Mouse (Mus musculus) adrenal gland, postnatal 25 days (tissue): ENCODE measurements around the gene Inka2. TPM values are rescaled to one million over a fixed set of nuclear protein-coding genes. Genes with fewer than 3 reads are reported as not detected.

Experiments
- DNase-seq: peaks from one replicate; pipeline ENCODE4 v3.0.0; 2021; ENCODE audit warnings: mixed read lengths
- long read RNA-seq: library from polyadenylated mRNA; stranded (forward); transcript quantifications from one replicate; pipeline ENCODE4 v2.0.0, GENCODE M21; 2021
- total RNA-seq: library from RNA; stranded (reverse); gene quantifications from 2 replicates; pipeline ENCODE4 v1.2.3, GENCODE M21; 2021

The Inka2 gene
- total RNA-seq: 2.3 and 4.2 TPM in 2 replicates
- long read RNA-seq, full-length matches to known transcripts: 2 of 2 reads
- long read RNA-seq, partial matches to known transcripts: 0 of 2 reads
- long read RNA-seq, other reads (novel, unspliced or antisense): 0 of 2 reads

DNA sequence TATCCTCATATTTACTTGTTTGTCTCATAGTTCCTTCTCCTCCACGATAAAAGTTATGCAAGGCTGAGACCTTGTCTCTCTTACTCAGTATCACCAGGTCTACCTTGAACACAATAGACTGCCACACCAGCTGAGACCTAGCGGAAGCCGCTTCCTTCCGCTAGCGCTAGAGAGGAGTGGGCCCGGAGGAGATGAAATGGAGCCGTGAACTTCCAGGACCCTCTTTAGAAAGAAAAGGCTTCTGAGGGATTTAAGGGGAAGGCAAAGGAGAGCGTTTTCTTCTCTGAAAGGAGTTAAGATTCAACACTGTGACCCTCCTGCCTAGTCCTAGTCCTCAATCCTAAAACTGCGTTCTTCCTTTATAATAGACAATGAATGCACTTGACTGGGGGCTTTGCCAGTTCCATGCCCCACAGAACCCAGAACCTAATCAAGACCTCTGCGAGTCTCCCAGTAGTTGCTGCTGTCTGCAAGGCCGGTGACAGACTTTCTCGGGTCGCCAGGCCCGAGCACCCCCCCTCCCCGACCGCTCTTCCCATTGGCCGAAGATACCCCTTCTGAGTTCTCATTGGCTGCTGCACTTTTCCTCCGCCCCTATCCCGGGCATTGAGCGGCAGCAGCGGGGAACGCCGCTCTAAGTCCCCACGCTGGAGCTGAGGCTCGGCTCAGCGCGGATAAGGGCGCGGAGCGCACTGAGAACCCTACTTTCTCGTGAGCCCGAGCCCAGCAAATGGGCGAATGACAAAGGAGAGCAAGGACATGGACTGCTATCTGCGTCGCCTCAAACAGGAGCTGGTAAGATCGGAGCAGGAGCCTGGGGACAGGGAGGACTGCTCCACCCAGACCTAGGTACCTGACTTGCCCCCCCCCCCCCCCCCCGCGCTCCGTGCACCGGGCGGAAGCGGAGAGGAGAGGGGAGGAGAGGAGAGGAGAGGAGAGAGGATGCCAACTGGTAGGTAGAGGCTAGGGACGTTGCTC is at the start of gene Inka2:
Inka2 (plus strand) TSS at position 569 of the 978 bp plus-strand sequence.
- peak; percentile 85 for DNase-seq

DNA sequence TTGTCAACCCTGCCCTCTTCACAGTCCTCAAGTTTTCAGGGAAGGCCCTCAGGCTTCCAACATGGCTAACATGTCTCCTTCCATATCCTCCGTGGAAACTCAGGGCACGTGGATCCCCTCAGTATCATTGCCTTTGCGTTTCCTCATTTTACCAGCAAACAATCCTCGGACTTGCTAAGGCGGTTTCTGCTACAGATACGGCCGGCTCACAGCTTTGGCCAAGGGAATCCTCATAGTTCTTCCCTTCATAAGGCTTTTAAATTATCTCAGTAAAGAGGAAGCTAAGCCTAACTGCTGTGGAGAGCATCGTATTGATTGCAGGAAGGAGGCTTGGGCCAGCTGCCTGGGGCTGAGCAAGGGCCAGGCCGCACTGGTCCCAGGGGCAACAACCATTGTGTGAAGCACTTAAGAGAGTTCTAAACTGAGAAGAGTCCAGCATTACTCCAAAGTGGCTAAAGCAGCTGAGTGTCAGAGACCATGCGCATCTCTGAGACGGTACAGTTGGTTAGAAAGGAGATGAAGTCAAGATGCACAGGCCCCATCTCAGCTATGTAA is 49.3 kb upstream of the Inka2 start:
- no peak for DNase-seq

DNA sequence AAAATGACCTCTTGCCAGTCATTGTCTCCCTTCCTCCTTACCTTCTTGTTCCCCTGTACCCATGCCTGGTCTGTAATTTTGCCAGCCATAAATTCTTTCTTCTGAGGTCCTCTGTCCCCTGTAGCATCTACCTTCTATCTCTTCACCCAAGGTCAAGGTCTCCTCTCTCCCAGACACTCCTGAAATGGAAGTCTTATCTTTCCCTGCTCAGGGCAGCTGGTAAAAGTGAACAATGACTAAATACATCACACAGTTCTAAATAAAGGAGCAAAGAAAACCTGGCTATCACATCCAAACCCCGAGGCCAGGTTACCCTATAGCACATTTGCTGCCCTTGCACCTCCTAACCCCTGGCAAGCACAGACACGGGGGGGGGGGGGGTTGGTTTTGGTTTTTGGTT is 43.9 kb upstream of the Inka2 start:
- no peak for DNase-seq

- DNase-seq: no peak
Measured at GRCm38 (mm10) chr3:105663043-105663442, 41.4 kb upstream of the Inka2 start.

GRCm38 (mm10) chr3:105665105-105665765 is 39.2 kb upstream of the Inka2 start:
- DNase-seq: no peak

GRCm38 (mm10) chr3:105666996-105667523 is 37.3 kb upstream of the Inka2 start:
- no peak for DNase-seq

DNA sequence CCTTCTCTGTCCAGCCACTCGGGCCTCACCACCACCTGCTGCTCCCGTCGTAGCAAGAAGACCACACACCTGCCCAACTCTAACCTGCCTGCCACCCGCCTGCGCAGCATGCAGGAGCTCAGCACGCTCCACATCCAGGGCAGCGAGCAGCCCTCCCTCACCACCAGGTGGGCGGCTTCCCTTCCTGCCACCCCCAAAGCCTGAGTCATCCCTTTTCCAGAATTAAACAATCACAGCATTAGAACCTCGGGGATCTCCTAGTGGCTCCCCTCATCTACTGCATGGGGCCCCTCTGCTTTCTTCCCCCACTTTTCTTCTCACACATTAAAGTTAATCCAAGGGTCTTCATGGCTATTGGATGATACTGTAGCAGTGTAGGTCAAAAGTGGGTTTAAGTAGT is 36.2 kb upstream of the Inka2 start:
- no peak for DNase-seq

DNA sequence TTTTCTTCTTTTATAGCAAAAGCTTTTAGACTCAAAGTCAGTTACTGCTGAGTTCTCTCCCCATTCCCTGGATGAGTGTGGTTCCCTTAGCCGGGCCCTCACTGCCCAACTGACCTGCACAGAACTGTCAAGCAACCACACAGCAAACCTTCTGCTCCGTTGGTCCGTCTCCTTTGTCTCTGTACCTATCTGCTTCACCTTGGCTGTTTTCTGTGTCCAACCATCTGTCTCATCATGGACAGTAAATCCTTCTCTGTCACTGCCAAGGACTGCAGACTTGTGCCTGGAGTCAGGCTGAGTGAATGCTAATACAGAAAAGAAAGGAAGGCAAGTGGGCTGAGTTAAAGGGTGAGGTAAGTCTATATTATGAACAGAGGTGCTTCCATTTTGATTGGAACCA is 34.6 kb upstream of the Inka2 start:
- no peak for DNase-seq

GRCm38 (mm10) chr3:105670801-105671200 is 33.6 kb upstream of the Inka2 start:
- DNase-seq: no peak

DNA sequence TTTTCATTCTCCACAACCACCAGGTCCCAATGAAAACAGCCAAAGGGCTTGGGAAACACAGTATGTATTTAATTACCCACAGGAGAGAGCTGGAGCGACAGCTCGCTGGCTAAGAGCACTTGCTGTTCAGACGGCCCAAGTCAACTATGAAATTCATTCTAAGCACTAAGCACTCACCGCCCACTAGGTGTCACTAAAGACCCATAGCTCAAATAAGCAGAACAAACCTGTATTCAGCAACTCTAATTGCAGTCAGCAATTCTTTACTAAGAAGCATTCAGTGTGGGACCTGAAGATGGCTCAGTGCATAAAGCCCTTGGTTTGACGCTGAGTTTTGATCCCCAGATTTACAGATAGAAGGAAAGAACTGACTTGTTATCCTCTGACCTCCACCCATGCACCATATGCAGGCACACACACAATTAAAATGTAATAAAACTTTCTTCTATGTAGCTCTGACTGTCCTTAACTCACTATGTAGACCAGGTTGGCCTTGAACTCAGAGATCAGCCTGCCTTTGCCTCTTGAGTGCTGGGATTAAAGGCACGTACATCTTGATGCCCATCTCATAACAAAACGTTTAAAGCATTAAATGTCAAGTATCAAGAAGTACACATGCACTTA is 29.7 kb upstream of the Inka2 start:
- peak; percentile 19 for DNase-seq

DNA sequence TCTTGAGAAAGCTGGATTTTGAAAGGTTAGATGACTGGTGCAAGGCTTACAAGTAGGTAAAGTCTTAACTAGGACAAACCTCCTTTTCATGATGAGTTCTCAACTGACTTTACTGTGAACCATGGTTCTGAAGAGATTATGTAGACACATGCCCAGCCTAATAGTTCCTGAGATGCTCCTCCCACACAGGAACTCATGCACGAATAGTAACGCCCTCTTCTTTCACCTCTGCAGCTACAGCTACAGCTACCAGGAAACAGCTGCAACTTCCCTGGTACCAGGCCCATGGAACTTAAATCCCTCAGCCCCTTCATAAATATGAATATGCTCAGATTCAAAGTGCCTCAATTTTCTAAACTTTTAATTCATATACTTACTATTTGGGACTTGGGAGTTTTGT is 28.5 kb upstream of the Inka2 start:
- DNase-seq: no peak

DNA sequence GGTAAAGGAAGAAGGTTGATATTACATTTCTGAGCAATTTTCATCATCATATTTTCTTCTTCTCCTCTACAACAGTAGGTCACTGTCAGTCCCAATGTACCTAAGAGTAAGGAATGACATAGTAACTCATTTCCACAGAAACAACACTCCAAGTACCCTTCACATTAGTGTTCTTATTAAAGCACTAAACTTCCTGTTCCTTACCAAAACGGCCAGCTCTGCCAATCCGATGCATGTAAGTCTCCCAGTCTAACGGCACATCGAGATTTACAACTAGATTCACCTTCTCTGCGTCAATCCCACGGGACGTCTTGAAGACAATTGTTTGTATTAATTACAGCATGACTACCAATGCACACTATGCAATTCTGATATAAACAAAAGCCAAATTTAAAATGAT is 24.1 kb upstream of the Inka2 start:
- no peak for DNase-seq

- no peak for DNase-seq
Measured at GRCm38 (mm10) chr3:105686394-105687323, 17.7 kb upstream of the Inka2 start.

DNA sequence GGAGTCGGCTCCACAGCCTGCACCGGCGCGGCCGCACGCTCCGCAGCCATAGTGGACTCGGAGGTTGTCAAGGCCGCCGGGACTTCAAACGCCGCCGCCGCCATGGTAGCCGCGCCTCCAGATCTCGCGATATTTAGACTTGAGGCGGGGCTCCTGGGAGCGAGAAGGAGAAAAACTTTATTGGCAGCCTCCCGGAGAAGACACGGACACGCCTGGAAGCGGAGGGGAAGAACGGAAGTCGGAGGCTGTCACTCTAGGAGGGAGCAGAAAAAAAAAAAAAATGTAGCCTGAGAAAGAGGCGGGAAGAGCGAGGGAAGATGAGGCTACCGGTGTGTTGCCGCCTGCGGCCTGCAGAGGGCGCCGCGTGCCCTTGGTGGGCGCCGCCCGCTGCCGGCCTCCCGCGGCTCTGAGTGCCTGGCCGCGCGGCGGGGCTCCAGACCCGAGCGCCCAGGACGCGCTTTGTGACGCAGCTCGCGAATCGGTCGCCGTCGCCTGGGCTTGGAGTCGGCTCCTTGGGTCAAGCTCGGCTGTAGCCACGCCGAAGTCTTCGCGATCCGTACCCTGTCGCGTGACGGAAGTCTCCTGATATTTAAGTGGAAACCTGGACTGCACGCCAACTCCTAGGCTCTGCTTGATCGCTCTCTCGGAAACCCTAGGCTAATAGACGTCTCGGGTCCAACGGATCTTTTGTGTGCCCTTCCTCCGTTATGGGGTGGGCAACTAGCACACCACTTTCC is 16.9 kb upstream of the Inka2 start, which contains the start of gene Ddx20:
Ddx20 (minus strand) TSS at position 251 of the 737 bp plus-strand sequence.
- peak; percentile 91 for DNase-seq

- DNase-seq: no peak
Measured at GRCm38 (mm10) chr3:105688536-105688935, 15.9 kb upstream of the Inka2 start.

DNA sequence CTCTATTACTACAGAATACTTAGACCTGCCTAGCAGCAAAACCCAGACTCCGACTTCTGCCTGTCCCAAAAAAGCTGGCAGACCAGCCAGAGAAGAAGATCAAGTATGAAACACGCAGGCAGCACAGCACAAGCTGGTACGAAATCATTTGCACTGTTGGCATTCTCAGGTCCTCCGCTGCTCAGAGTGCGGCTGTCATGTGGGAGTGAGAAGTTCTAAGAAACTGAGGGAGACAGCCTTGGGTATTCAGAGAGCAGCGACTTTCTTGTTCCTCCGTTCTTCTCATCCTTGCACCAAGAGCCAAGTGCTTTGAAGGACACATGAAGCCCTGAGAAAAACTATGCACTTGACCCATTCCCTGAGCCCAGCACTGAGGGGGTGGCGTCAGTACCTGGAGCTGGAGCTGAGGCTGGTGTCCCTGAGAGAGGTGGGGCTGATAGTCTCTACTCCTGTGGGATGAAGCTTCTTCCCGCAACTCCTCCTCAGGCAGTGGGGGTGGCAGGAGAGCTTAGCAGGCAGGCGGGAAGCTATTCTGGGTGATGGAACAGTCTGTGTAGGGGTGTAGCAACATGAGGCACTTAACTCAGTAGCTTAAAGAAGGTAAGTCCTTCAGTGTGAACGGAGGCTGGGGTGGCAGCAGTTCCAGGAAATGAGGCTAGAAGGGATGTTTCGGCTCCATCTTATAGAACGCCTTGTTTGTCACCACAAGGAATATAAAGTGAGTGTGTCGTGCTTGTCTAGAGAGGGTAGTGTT is 10.9 kb upstream of the Inka2 start:
- no peak for DNase-seq

DNA sequence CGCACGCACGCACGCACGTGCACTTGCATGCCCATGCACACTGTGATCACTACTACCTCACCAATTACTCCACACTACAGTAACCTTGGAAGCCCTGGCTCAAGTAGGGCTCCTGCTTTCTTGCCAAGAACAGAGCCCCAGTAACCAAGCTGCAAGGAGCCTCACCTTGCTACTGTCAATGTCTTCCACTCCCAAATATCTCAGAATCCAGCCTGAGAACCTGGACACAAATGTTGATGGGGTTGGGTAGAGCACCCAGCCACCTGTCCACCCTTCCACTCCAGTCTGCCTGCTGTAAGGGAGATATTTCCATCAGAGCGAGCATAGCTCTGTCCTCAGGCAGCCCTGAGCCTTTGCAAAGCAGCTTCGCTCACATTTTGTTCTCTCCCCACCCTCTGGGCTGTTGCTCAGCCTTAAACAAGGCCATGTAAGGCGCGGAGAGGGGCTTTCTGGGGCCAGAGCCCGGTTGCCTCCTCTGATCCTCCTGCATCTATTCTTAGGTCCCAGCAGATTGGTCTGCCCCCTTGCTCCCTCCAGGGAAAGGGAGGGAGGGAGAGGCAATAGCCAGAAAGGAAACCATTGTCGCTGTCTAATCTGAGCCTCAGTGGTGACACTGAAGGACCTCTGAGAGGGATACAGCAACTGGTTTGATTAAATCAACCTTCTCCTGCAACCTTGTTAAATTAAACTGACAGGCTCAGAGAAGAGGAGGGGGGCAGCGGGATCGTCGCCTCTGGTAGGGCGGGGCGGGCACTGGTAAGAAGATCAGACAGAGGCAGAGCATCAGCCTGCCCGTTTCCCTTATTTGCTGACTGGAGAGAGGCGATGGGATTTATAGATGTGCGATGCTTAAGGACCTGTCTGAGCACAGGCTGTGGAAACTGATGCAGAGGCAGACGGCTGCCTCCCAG is 8.7 kb upstream of the Inka2 start:
- DNase-seq: no peak
